Mouse (Mus musculus) C2C12 (cell line): ENCODE results near the gene Traf3ip1.

Experiments
- CEBPB ChIP-seq: IDR thresholded peaks from one replicate; pipeline ENCODE4 v1.6.1; 2011; ENCODE audit warnings: low read depth, mild to moderate bottlenecking, control low read depth, moderate library complexity
- CTCF ChIP-seq: IDR thresholded peaks from one replicate; pipeline ENCODE4 v1.5.1; 2011; ENCODE audit not compliant: control insufficient read depth, insufficient read depth, insufficient read length

DNA sequence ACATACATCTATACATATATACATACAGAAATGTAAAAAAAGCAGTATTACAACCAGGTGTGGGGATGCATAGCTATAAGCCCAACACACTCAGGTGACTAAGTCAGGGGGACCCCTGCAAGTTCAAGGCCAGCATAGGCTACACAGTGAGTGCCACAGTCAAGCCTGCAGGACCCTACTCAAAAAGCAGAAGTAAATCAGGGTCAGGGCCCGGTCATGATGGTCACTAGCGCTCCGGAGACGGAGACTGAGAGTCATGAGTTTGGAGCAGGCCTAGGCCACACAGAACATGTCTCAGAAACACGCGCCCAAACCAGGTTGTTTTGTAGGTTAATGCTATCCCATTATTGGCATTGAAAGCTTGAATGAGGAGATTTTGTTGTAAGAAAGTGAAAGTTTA is 4.1 kb downstream of the Traf3ip1 start:
- no peak for TF ChIP-seq CEBPB
- TF ChIP-seq CTCF, result no peak
